Mouse (Mus musculus) liver, embryonic 14.5 days (tissue): ENCODE data around the gene Tnfrsf9.

Experiments
- CTCF ChIP-seq: IDR thresholded peaks from 2 replicates; pipeline ENCODE4 v1.5.1; 2016; ENCODE audit warnings: antibody characterized with exemption, low read depth, control low read depth
- EP300 ChIP-seq: IDR thresholded peaks from 2 replicates; pipeline ENCODE4 v1.6.1; 2016; ENCODE audit warnings: antibody characterized with exemption, low read depth

- TF ChIP-seq CTCF (no peak), EP300 (no peak)
These were observed 48.3 kb upstream of the Tnfrsf9 start for GRCm38 (mm10) chr4:150866069-150866468.
